ENCODE assay signal across 10 mouse cellular contexts in the genomic region with DNA sequence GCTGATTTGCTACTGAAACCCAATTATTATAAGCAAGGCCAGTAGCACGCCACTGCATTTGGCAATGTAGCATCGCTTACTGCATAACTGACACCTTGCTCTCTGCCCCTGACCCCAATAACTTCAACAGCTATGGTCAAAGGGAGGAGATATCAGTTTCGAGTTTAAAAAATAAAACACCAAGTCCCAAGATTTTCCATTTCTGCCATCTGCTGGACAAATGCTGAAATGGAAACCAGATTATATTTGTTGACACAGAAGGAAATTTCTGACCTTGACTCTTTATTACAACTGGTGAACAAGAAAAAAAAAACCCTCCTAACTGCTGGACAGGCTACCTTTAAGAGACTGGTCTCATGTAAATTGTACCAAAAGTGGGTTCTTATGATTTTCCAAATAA. TPM values are rescaled to one million over a fixed set of nuclear protein-coding genes. Genes with fewer than 3 reads are reported as not detected.
A peak's percentile ranks its signal among the peaks of the same experiment; 100 is the strongest.
DNase-seq lines count a peak whose midpoint lies in the region; ATAC-seq and TF ChIP-seq lines count a peak whose summit lies in the region.
"Had no signal": no experiment of that assay in that cellular context is flagged by ENCODE, and none has a peak within 500 bp of the region (broad histone marks: within the 10 kb centered on the region; RNA-seq: fewer than 3 reads in every experiment).

No protein-coding gene starts in this region.

- peak; percentile 55 for TF ChIP-seq CTCF in gastrocnemius, adult 2 months (IDR thresholded peaks at IDR 0.05)
- peak; percentile 61 for TF ChIP-seq CTCF in Patski (IDR thresholded peaks at IDR 0.05)

- H3K27me3 ChIP-seq in limb, embryonic 14.5 days (ENCODE audit: control insufficient read depth, insufficient read depth, low read length): no peaks in the 10 kb centered on the region
- H3K27me3 ChIP-seq in limb, embryonic 10.5 days (ENCODE audit: low read depth, poor library complexity, severe bottlenecking): no peaks in the 10 kb centered on the region
- H3K27me3 ChIP-seq in Patski: no peaks in the 10 kb centered on the region
- H3K27me3 ChIP-seq: liver, embryonic 13.5 days had no signal

- 37% methylated on average over 3 of the region's 3 CpGs for WGBS in limb, embryonic 14.5 days
- WGBS in limb, embryonic 10.5 days: 45% methylated on average over 3 of the region's 3 CpGs

- H3K4me3 ChIP-seq in gastrocnemius, adult 2 months: no peak overlapping the region
- H3K4me3 ChIP-seq in limb, embryonic 14.5 days (replicated peaks; ENCODE audit: low read length): no peak overlapping the region
- no peak overlapping the region for H3K4me3 ChIP-seq in limb, embryonic 10.5 days
- H3K4me3 ChIP-seq: erythroblast, embryonic 14.5 days; liver, embryonic 13.5 days had no signal

- no peak for TF ChIP-seq POLR2A in limb, embryonic 14.5 days (IDR thresholded peaks at IDR 0.05; ENCODE audit: borderline replicate concordance, extremely low read depth, insufficient read depth, insufficient read length)

- no peak overlapping the region for H3K4me2 ChIP-seq in limb, embryonic 14.5 days (replicated peaks; ENCODE audit: low read depth, low read length, severe bottlenecking)
- H3K4me2 ChIP-seq: liver, embryonic 13.5 days had no signal

- no peaks in the 10 kb centered on the region for H3K4me1 ChIP-seq in limb, embryonic 14.5 days (ENCODE audit: control insufficient read depth, insufficient read depth, low read length)
- H3K4me1 ChIP-seq in limb, embryonic 10.5 days: peaks cover 21% of the 10 kb centered on the region
- H3K4me1 ChIP-seq: liver, embryonic 13.5 days had no signal

- intact Hi-C loops in gastrocnemius, adult 2 months (cut with DNase I): loop anchor here (2.0 kb wide), 1 partner anchor 119 kb away; no protein-coding TSS in a partner anchor
- intact Hi-C loops in gastrocnemius, postnatal 14 days (cut with DNase I; ENCODE audit: low total_unique reads): no loop called here

- H3K36me3 ChIP-seq in limb, embryonic 14.5 days (ENCODE audit: control insufficient read depth, insufficient read depth, low read length): no peaks in the 10 kb centered on the region
- no peaks in the 10 kb centered on the region for H3K36me3 ChIP-seq in limb, embryonic 10.5 days
- H3K36me3 ChIP-seq: liver, embryonic 13.5 days had no signal

- POLR2A ChIA-PET in Patski (lab: Charles Lee): no interaction called here

- H3K9ac ChIP-seq in limb, embryonic 14.5 days (ENCODE audit: low read depth, low read length, severe bottlenecking): no peak overlapping the region
- H3K9ac ChIP-seq: liver, embryonic 13.5 days had no signal

- no peak for DNase-seq in gastrocnemius, adult 2 months
- DNase-seq in gastrocnemius, postnatal 14 days: no peak
- DNase-seq in limb, embryonic 14.5 days (ENCODE audit: low spot score): peak; percentile 36
- no peak for DNase-seq in limb, embryonic 10.5 days (ENCODE audit: low spot score)
- no peak for DNase-seq in Patski (ENCODE audit: low read depth, low spot score)
- peak; percentile 24 for DNase-seq in fibroblast of lung, adult 2 months (ENCODE audit: low read depth)
- DNase-seq in thymus, postnatal 10 days (ENCODE audit: low spot score in 2 of 2): no peak
- no peak for DNase-seq in B cell, adult 2 months
- DNase-seq: liver, embryonic 13.5 days had no signal

- in situ Hi-C loops in Patski (cut with MboI; ENCODE audit: low pct_unique_long_range_greater_than_20kb): loop anchor here (5.0 to 10.0 kb wide), 3 partner anchors 118 to 319 kb away; no protein-coding TSS in a partner anchor

- no peak overlapping the region for H3K27ac ChIP-seq in gastrocnemius, adult 2 months
- no peak overlapping the region for H3K27ac ChIP-seq in limb, embryonic 14.5 days (replicated peaks; ENCODE audit: low read depth, low read length)
- H3K27ac ChIP-seq in limb, embryonic 10.5 days: no peak overlapping the region
- H3K27ac ChIP-seq: liver, embryonic 13.5 days had no signal

- H3K9me3 ChIP-seq in limb, embryonic 14.5 days (ENCODE audit: control insufficient read depth, low read length): no peaks in the 10 kb centered on the region
- no peaks in the 10 kb centered on the region for H3K9me3 ChIP-seq in limb, embryonic 10.5 days (replicated peaks)
- H3K9me3 ChIP-seq: liver, embryonic 13.5 days had no signal

- CTCF ChIA-PET in Patski (lab: Charles Lee): interaction anchor here (0.8 to 5.6 kb wide), 8 partner anchors 25 to 319 kb away, joined by 3 to 62 read pairs (median 4); no protein-coding TSS in a partner anchor

- ATAC-seq in limb, embryonic 14.5 days (ENCODE audit: low FRiP score, low read depth): no peak
- no peak for ATAC-seq in Patski

RNA-seq across cellular contexts. Expression of a gene that starts 18.9 kb away (rescaled TPM):
- total RNA-seq in gastrocnemius, adult 2 months (2021): not detected
- not detected for total RNA-seq in gastrocnemius, postnatal 14 days (2021)
- 0.24 TPM in 1 of 2 replicates, not detected in the other for polyA plus RNA-seq in limb, embryonic 14.5 days (2012; rRNA removed)
- polyA plus RNA-seq in limb, embryonic 14.5 days (2014; fragmentation: Nextera tagmentation; extraction: Ambion mirVana): not detected in 2 replicates
- not detected in 2 replicates for polyA plus RNA-seq in limb, embryonic 10.5 days (2016; fragmentation: Nextera tagmentation; extraction: Ambion mirVana)
- not detected for polyA plus RNA-seq in Patski (2021)
- polyA plus RNA-seq: erythroblast, embryonic 14.5 days; liver, embryonic 13.5 days had no signal

Comparison
In these comparisons a context has a peak if more than half of its experiments do, and no peak if none do; other contexts are left out.
1. DNase-seq: peak in limb, embryonic 14.5 days (single experiment) and fibroblast of lung, adult 2 months (single experiment); none in gastrocnemius, adult 2 months (single experiment), gastrocnemius, postnatal 14 days (single experiment), limb, embryonic 10.5 days (single experiment), Patski (single experiment), thymus, postnatal 10 days (0 of 2) and B cell, adult 2 months (0 of 2).